Mouse (Mus musculus): ENCODE measurements around the gene Ptcd1.

- no peak for TF ChIP-seq POLR2A (IDR thresholded peaks at IDR 0.05; ENCODE audit: low read depth, low read length)
- no peak for TF ChIP-seq CTCF (conservative IDR thresholded peaks at IDR 0.05; ENCODE audit: insufficient read depth, insufficient read length, low read depth, low read length)
These were observed 37.8 kb downstream of the Ptcd1 start for GRCm38 (mm10) chr5:145129124-145129523.

Data from kidney, adult 2 months (tissue).